Mouse (Mus musculus) intestine, embryonic 16.5 days (tissue): ENCODE results near the gene Rpgr. TPM values are rescaled to one million over a fixed set of nuclear protein-coding genes. Genes with fewer than 3 reads are reported as not detected.

Experiments
- ATAC-seq: fragments of 200-750 bp; cut with Nextera tagmentation; 2 replicates; pipeline ENCODE4 v1.8.0; 2017; ENCODE audit warnings: moderate TSS enrichment, moderate library complexity
- H3K27ac ChIP-seq: fragments of 300-500 bp; sonication (generic); 2 replicates; pipeline ENCODE4 v1.5.1; 2014; ENCODE audit warnings: mild to moderate bottlenecking, low read length
- H3K27me3 ChIP-seq: fragments of 300-500 bp; sonication (generic); replicated peaks from 2 replicates; pipeline ENCODE4 v1.6.1; 2014; ENCODE audit warnings: low read length, control low read depth, mixed read lengths; ENCODE audit not compliant: control insufficient read depth, insufficient read depth
- H3K36me3 ChIP-seq: fragments of 300-500 bp; sonication (generic); 2 replicates; pipeline ENCODE4 v1.6.1; 2014; ENCODE audit warnings: low read length, control low read depth; ENCODE audit not compliant: control insufficient read depth, insufficient read depth
- H3K4me1 ChIP-seq: fragments of 300-500 bp; sonication (generic); 2 replicates; pipeline ENCODE4 v1.6.1; 2014; ENCODE audit warnings: low read length, control low read depth, mixed read lengths; ENCODE audit not compliant: control insufficient read depth, insufficient read depth
- H3K4me2 ChIP-seq: fragments of 300-500 bp; sonication (generic); 2 replicates; pipeline ENCODE4 v1.6.1; 2014; ENCODE audit warnings: low read depth, low read length, control low read depth
- H3K4me3 ChIP-seq: fragments of 300-500 bp; sonication (generic); 2 replicates; pipeline ENCODE4 v1.5.1; 2014; ENCODE audit warnings: mild to moderate bottlenecking, low read length
- H3K9ac ChIP-seq: fragments of 300-500 bp; sonication (generic); 2 replicates; pipeline ENCODE4 v1.6.1; 2014; ENCODE audit warnings: low read depth, low read length
- H3K9me3 ChIP-seq: fragments of 300-500 bp; sonication (generic); 2 replicates; pipeline ENCODE4 v1.6.1; 2016; ENCODE audit warnings: low read length, control low read depth; ENCODE audit not compliant: control insufficient read depth
- WGBS: fragments of 180-500 bp; shearing (Covaris S2); extraction: QIAGEN DNeasy Blood & Tissue Kit; methylation state at CpG from one replicate; pipeline ENCODE4 v1.1.7; 2014; 5-methylcytosine and 5-hydroxymethylcytosine counted together
- polyA plus RNA-seq: library from polyadenylated mRNA; unstranded; fragments of >200 nt; fragmentation: Nextera tagmentation; extraction: Ambion mirVana; gene quantifications from 2 replicates; pipeline ENCODE4 v1.2.1, GENCODE M21; 2015

The Rpgr gene
- polyA plus RNA-seq, 1 experiment from 2014 or later, result 11.1 TPM

DNA sequence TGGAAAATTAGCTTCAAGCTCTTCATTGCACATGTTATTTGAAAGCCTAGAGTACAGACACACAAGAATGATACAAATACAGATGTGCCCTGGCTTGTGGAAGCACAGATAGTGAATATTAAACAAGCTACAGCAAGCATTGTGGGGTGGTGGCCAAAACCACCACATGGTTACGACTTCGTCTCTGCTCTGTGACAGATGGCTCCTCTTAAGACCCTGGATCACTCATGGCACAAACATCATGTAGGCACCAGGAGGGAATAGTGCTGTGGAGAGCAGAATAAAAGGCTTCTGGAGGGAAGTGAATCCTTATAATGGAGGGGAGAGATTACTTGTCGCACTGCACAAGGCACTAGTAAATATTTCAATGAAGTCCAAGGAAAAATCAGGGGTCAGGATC is 120.9 kb downstream of the Rpgr start:
- H3K4me1 ChIP-seq, result no peaks in the 10 kb centered on the region
- H3K27me3 ChIP-seq, result no peaks in the 10 kb centered on the region
- no peak overlapping the region for H3K9ac ChIP-seq
- WGBS, result 66% methylated on average over 3 of the region's 3 CpGs
- no peak overlapping the region for H3K4me3 ChIP-seq
- no peak for ATAC-seq
- H3K27ac ChIP-seq, result no peak overlapping the region
- H3K4me2 ChIP-seq, result no peak overlapping the region
- no peaks in the 10 kb centered on the region for H3K9me3 ChIP-seq
- no peaks in the 10 kb centered on the region for H3K36me3 ChIP-seq

DNA sequence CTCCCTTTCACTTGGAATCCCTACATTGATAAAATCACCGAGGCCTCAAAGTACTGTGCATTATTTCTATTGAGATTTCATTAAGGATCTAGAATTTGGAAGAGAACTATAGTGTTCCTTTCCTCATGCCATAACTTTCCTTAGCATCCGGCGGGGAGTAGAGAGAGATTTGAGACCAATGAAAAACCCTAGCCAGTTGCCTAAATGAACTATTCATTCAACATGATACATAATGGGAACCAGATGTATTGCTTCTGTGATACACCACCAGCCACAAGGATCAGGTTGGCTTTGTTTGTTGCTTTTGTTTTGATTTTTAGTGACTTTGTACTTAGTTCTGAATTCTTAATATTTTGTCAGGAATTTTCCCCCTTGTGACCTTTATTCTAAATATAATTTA is 136.3 kb downstream of the Rpgr start:
- no peak overlapping the region for H3K9ac ChIP-seq
- no peak for ATAC-seq
- H3K4me1 ChIP-seq, result no peaks in the 10 kb centered on the region
- no peak overlapping the region for H3K4me3 ChIP-seq
- no peak overlapping the region for H3K27ac ChIP-seq
- H3K9me3 ChIP-seq, result no peaks in the 10 kb centered on the region
- no peaks in the 10 kb centered on the region for H3K36me3 ChIP-seq
- 89% methylated on average over 3 of the region's 3 CpGs for WGBS
- no peak overlapping the region for H3K4me2 ChIP-seq
- H3K27me3 ChIP-seq, result no peaks in the 10 kb centered on the region

DNA sequence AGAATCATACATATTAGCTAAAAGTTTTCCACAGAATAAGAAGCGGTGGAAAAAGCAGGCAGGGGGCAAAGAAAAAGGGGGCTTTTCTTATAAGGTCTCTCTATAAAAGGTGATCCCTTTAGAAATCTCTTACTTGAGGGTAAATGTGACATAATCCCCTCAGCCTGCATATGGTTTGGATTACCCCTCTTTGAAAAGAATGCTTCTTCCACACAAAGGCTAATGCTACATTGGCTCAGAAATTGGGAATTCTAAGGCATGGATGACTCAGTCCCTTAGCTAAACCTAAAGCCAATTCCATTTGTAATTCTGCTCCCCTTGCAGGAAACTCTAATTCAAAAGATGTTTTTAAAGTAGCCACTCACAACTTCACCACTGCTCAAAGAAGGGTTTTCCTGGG is 136.7 kb downstream of the Rpgr start:
- H3K4me3 ChIP-seq, result no peak overlapping the region
- H3K27ac ChIP-seq, result no peak overlapping the region
- ATAC-seq, result no peak
- H3K36me3 ChIP-seq, result no peaks in the 10 kb centered on the region
- no peak overlapping the region for H3K4me2 ChIP-seq
- H3K27me3 ChIP-seq, result no peaks in the 10 kb centered on the region
- H3K9me3 ChIP-seq, result no peaks in the 10 kb centered on the region
- WGBS, result 61% methylated on average over 1 of the region's 1 CpGs
- H3K4me1 ChIP-seq, result no peaks in the 10 kb centered on the region
- H3K9ac ChIP-seq, result no peak overlapping the region

DNA sequence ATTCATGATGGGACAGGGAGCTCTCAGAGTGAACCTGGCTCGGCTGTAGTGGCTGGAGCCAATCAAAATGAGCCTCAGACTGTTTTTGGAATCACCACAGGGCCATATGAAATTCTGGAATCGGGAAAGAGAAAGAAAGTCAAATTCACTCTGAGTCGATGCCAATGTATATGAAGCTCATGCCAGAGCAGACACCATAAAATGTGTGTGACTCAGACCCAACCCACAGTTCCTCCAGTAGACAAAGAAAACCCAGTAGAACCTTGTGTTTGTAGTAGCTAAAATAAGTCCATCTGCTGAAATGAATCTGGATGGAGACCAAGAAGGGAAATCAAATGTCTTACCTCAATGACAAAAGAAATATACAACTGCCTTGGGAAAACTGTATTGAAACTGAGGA is 142.8 kb downstream of the Rpgr start:
- H3K4me3 ChIP-seq, result no peak overlapping the region
- H3K4me2 ChIP-seq, result no peak overlapping the region
- H3K27me3 ChIP-seq, result no peaks in the 10 kb centered on the region
- ATAC-seq, result no peak
- no peaks in the 10 kb centered on the region for H3K4me1 ChIP-seq
- H3K36me3 ChIP-seq, result no peaks in the 10 kb centered on the region
- no peak overlapping the region for H3K27ac ChIP-seq
- H3K9ac ChIP-seq, result no peak overlapping the region
- 79% methylated on average over 3 of the region's 3 CpGs for WGBS
- no peaks in the 10 kb centered on the region for H3K9me3 ChIP-seq

DNA sequence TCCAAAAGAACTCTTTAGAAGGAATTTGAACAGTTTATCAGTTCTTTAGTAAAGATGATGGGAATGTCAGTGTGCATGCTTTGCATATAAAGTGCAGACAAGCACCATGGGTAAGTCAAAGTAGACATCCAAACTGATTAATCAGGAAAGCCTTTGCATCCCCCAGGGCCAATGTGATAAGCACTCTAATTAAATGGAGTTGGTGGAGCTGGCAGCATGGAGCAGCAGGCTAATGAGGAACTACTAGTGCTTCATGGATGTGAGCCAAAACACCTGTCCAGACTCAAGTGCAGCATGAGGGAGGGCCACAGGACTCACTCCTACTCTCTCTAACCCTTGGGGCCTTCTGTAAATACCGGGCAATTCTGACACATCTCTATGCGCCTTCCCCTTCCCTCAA is 145.2 kb downstream of the Rpgr start:
- WGBS, result 82% methylated on average over 2 of the region's 2 CpGs
- Histone ChIP-seq H3K4me1 (no peaks in the 10 kb centered on the region), H3K27ac (no peak overlapping the region), H3K9ac (no peak overlapping the region), H3K4me2 (no peak overlapping the region), H3K27me3 (no peaks in the 10 kb centered on the region), H3K4me3 (no peak overlapping the region), H3K9me3 (no peaks in the 10 kb centered on the region), H3K36me3 (no peaks in the 10 kb centered on the region)
- no peak for ATAC-seq

DNA sequence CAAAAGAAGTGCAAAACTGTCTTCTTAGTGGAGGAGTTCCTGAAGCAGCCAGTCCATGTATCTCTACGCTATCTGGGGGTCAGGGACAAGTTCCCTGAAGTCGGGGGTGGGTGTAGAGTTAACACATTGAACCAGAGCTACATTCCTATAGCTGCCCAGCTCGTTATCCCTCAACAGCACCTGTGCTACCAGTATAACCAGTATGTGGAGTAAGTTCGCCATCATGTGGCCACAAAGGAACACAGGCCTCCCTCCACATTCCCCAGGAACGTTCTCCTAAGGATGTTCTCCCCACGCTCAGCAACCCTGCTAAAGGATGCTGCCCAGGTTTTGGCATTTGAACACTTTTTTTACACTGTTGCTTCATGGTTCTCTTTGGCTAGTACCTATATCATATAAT is 146.0 kb downstream of the Rpgr start:
- Histone ChIP-seq H3K9me3 (no peaks in the 10 kb centered on the region), H3K4me3 (no peak overlapping the region), H3K4me1 (no peaks in the 10 kb centered on the region), H3K36me3 (no peaks in the 10 kb centered on the region), H3K27ac (no peak overlapping the region), H3K4me2 (no peak overlapping the region), H3K9ac (no peak overlapping the region), H3K27me3 (no peaks in the 10 kb centered on the region)
- 28% methylated on average over 6 of the region's 6 CpGs for WGBS
- no peak for ATAC-seq

DNA sequence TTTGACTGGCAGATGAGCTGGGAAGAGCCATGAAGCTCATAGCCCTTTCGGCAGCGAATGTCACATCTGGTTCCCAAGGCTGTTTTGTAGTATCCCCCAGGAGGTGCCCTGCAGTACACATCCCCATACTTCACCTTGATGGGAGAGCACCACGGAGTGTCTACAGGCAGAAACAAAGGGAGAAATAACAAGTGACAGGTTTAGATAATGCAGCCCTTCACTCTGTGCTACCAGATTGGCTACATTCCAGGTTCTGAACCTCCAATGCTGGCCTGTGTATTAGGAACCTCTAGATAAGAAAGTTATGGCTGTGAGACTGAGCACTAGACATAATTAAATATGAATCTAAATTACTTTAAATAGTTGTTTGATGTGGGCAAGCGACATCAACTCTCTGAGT is 147.3 kb downstream of the Rpgr start:
- Histone ChIP-seq H3K4me1 (no peaks in the 10 kb centered on the region), H3K9ac (no peak overlapping the region), H3K9me3 (no peaks in the 10 kb centered on the region), H3K4me3 (no peak overlapping the region), H3K36me3 (no peaks in the 10 kb centered on the region), H3K4me2 (no peak overlapping the region), H3K27me3 (no peaks in the 10 kb centered on the region), H3K27ac (no peak overlapping the region)
- no peak for ATAC-seq
- WGBS, result 70% methylated on average over 4 of the region's 4 CpGs

DNA sequence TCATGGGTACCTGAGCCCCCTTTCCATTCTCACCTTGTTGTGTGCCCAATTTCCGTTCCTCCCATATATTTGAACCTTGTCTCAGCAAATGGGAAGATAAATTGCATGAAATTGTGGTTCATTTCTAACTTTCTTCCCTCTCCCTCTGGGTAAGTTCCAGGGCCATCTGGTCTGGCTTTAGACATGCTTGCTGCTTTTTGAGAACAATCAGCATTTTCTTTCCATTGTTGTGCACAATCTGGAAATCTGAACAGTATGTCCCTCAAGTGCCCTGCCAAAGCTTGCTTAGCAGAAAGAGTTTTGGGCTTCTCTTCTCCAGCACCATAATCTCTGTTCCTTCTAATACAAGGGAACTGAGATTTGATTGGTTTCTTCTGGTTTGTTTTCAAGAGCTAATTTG is 152.9 kb downstream of the Rpgr start:
- H3K9ac ChIP-seq, result no peak overlapping the region
- 62% methylated on average over 1 of the region's 1 CpGs for WGBS
- H3K4me2 ChIP-seq, result no peak overlapping the region
- H3K27me3 ChIP-seq, result no peaks in the 10 kb centered on the region
- H3K9me3 ChIP-seq, result no peaks in the 10 kb centered on the region
- no peak overlapping the region for H3K4me3 ChIP-seq
- no peaks in the 10 kb centered on the region for H3K36me3 ChIP-seq
- no peaks in the 10 kb centered on the region for H3K4me1 ChIP-seq
- H3K27ac ChIP-seq, result no peak overlapping the region
- ATAC-seq, result no peak

DNA sequence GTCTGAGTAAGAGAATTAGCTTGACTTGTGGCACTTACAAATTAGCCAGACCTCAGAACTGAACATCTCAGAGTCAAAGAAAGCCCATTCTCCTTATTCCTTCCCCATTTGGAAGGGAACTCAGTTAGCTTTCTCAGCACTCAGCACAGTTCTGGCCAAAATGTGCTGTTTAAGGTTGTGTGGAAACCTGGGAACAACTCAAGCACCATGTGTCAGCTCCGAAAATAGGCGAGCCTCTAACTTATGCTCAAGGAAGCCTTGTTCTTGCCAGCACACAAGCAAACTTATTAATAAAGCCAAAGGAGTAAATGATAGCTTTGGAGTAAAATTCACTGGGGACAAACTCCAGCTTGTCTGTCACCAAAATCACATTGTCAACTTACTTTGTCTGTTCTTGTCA is 153.4 kb downstream of the Rpgr start:
- no peak for ATAC-seq
- Histone ChIP-seq H3K27me3 (no peaks in the 10 kb centered on the region), H3K36me3 (no peaks in the 10 kb centered on the region), H3K4me2 (no peak overlapping the region), H3K9ac (no peak overlapping the region), H3K27ac (no peak overlapping the region), H3K4me3 (no peak overlapping the region), H3K4me1 (no peaks in the 10 kb centered on the region), H3K9me3 (no peaks in the 10 kb centered on the region)
- WGBS, result 88% methylated on average over 2 of the region's 2 CpGs

DNA sequence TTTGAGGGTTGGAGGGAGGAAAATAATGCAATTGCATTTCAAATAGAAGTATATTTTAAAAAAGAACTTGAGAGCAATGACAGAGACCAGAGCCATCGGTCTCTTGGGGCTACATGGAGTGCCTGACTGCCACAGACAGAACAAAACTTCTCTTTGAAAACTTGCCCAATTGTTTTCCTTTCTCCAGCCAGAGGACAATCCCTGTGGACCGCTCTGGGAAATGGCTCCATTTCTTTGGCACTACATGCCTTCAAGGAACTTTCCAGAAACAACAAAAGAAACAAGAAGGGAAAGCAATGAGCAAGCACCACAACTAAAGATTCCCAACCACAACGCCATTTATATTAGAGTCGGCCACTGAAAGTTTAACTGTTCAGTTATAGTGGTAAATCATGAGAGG is 154.5 kb downstream of the Rpgr start:
- H3K9ac ChIP-seq, result no peak overlapping the region
- no peak for ATAC-seq
- H3K36me3 ChIP-seq, result no peaks in the 10 kb centered on the region
- H3K27ac ChIP-seq, result no peak overlapping the region
- WGBS, result 81% methylated on average over 4 of the region's 4 CpGs
- no peaks in the 10 kb centered on the region for H3K4me1 ChIP-seq
- H3K27me3 ChIP-seq, result no peaks in the 10 kb centered on the region
- no peaks in the 10 kb centered on the region for H3K9me3 ChIP-seq
- no peak overlapping the region for H3K4me2 ChIP-seq
- no peak overlapping the region for H3K4me3 ChIP-seq
